Mouse (Mus musculus) E14TG2a.4 (cell line): ENCODE measurements around the gene Kif5c.

Experiments
- CTCF ChIP-seq: conservative IDR thresholded peaks from 2 replicates; pipeline ENCODE4 v1.5.1; 2014; ENCODE audit warnings: low read length
- NANOG ChIP-seq: IDR thresholded peaks from 2 replicates; pipeline ENCODE4 v1.6.1; 2014; ENCODE audit warnings: borderline replicate concordance, low read length, mixed read lengths

DNA sequence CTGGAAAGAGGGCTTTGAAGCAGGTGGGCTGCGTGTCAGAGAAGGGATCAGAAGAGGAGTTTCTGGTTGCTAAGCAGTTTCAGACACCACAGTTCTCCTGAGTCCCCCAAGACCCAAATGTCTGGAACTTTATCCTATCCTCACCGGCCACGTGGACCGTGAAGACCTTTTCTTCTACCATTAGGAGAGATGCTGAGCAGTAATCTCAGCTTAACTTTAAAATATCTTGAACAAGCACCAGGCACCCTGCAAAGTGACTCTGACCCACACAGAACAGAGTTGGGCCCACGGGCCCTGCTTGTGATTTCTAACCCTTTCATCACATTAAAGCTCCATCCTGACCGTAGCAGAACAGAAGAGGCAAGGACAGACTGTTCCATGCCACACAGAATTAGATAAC lies 29.7 kb downstream of the Kif5c start:
- no peak for TF ChIP-seq CTCF
- TF ChIP-seq NANOG, result no peak
